Mouse (Mus musculus) gastrocnemius, adult 18-20 months (tissue): ENCODE measurements around the gene Cfhr1. TPM values are rescaled to one million over a fixed set of nuclear protein-coding genes. Genes with fewer than 3 reads are reported as not detected.

Source experiments
- DNase-seq: peaks from one replicate; pipeline ENCODE4 v3.0.0; 2021; ENCODE audit warnings: low spot score
- long read RNA-seq, 2 experiments: library from polyadenylated mRNA; stranded (forward); transcript quantifications; one replicate each; pipeline ENCODE4 v2.0.0; 2021
- total RNA-seq, 2 experiments: library from RNA; stranded (reverse); gene quantifications; 2 replicates each; pipeline ENCODE4 v1.2.3; 2021

Cfhr1 gene
- total RNA-seq, result not detected
- long read RNA-seq, experiment 1, result 0 reads
- long read RNA-seq, experiment 2, result 0 reads

DNA sequence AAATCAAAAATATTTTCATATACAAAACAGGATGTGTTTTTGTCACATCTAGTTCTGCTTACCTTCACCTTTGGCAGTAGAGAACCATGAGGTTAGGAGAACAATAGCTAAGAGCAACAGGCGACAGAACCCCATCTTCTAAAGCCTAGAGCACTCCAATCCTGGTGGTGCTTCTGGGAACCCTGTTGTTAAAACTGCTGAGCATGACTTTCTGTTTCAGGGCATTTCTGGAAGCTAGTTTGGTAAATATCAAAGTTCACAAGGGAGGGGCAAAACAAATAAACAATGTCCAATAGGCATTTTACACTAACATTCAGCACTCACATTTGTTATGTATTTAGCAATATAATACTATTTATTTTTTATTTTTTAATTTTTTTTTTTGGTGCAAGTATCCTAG, at the start of gene Cfhr1:
Cfhr1 (minus strand) TSS at position 249 of the 400 bp plus-strand sequence.
- no peak for DNase-seq

DNA sequence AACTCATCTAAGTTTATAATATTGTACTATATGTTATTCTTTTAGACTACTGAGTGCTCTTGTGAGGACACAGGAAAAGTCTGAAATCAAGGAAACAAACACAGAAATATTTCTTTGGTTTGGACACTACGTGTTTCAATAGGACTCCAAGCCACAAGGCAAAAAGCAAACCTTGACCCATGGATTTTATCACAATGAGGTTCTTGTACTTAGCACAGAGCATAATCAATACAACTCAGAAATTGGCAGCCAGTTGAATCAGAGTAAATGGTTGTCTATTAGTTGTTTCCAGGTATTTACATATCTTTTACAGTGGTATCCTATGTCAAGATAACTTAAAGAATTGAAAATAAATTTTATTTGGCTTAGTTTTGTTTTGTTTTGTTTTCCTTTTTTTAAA, 8.8 kb downstream of the Cfhr1 start:
- DNase-seq, result no peak

DNA sequence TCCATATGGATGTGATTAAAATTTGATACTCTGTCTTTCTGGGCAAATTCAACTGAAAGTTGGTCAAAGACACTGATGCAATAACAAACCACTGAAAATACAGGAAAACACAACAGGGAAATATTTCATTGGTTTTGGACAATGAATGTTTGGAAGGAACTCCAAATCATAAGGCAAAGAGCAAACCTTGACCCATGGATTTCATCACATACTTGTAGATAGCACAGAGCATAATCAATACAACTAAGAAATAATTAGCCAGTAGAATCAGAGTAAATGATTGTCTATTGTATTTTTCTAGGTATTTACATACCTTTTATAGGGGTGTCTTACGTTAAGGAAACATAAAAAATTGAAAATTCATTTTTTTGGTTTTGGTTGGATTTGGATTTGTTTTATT, 11.5 kb downstream of the Cfhr1 start:
- no peak for DNase-seq

DNA sequence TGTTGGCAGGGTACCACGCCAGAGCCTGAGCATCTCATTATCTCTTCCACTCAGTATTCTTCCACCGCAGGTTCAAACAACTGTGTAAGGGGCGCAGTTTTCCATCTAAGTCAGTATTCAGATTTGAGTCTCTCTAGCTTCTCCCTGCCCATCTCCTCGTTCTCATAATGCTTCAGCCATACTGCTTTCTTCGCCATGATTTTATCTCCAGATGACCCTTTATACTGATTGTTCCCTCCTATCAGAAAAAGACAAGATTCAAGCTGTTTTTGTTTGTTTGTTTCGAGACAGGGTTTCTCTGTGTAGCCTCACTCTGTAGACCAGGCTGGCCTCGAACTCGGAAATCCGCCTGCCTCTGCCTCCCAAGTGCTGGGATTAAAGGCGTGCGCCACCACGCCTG, 45.5 kb downstream of the Cfhr1 start:
- no peak for DNase-seq

DNA sequence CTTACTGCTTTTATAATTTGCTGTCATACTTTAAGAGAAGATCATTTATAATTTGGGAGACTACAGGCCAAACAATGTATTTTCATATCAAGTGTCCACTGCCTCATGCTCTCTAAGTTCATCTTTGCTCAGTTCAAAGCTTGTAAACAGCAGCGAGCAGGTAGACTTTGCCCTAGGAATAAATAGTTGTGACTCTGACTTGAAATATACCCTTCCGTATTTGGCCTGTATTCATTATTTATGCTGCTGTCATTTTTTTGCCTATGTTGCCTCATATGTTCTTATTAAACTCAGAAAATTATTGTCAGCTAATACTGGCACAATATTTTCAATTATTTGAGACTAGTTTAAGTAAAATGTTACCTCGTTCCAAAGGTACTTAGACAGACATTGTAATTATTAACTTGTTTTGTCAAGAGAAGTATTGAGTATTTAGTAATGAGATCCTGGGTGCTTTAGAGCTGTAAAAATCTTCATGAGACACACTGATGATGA, 58.8 kb downstream of the Cfhr1 start, which contains the start of gene F13b:
F13b (plus strand) TSS at position 445 of the 495 bp plus-strand sequence.
- DNase-seq, result no peak

DNA sequence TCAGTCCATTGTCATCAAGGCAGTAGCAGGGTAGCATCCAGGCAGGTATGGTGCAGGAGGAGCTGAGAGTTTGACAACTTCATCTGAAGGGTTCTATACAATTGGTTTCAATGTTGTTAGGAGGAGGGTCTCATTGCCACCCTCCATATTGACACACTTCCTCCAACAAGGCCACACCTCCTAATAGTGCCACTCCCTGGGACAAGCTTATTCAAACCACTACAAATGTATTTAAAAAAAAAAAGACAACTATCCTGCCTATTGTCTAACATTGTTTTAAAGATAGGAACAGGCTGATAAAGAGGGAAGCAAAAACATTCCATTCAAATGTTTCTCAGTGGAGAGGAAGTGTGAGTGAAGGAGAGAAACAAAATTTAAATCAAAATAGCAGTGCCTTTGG, 60.3 kb downstream of the Cfhr1 start:
- no peak for DNase-seq

Other genes with a start within 250 kb of the Cfhr1 start
- gene Crb1, start 183.2 kb downstream of the Cfhr1 start, total RNA-seq, result under 1 TPM in 1 of 2 experiments, not detected in 1; 0.02 TPM
- gene Zbtb41, start 138.0 kb downstream of the Cfhr1 start, total RNA-seq, result 10 to 100 TPM; 16.8 to 18.1 TPM
- gene Aspm, start 105.5 kb downstream of the Cfhr1 start, total RNA-seq, result under 1 TPM; 0.05 to 0.11 TPM
- under 1 TPM in 1 of 2 experiments, not detected in 1; 0.09 TPM for gene F13b, start 58.6 kb downstream of the Cfhr1 start, total RNA-seq
- gene Gm4788, start 221.0 kb upstream of the Cfhr1 start, total RNA-seq, result under 1 TPM in 1 of 2 experiments, not detected in 1; 0.19 TPM